31 mouse cellular contexts compared by ENCODE assay signal in genomic region chr17:48089019-48089418, GRCm38 (mm10). TPM values are rescaled to one million over a fixed set of nuclear protein-coding genes. Genes with fewer than 3 reads are reported as not detected.
"Had no signal": no experiment of that assay in that cellular context is flagged by ENCODE, and none has a peak within 500 bp of the region (broad histone marks: within the 10 kb centered on the region; RNA-seq: fewer than 3 reads in every experiment).

Gene 1700067P10Rik, plus strand, starts transcription at chr17:48089319.

- H3K9ac ChIP-seq: embryonic facial prominence, embryonic 12.5 days; embryonic facial prominence, embryonic 13.5 days; embryonic facial prominence, embryonic 15.5 days; forebrain, embryonic 12.5 days; forebrain, embryonic 13.5 days; forebrain, embryonic 15.5 days; forebrain, postnatal 0 days had no signal

- ATAC-seq: forebrain, embryonic 13.5 days; forebrain, embryonic 14.5 days; forebrain, embryonic 15.5 days; forebrain, embryonic 16.5 days; forebrain, postnatal 0 days had no signal

- H3K9me3 ChIP-seq: embryonic facial prominence, embryonic 12.5 days; embryonic facial prominence, embryonic 13.5 days; embryonic facial prominence, embryonic 15.5 days; forebrain, embryonic 15.5 days had no signal

- DNase-seq: cerebellum, adult 2 months; cerebellum, adult 8-10 months; cerebellum, adult 9-10 months; cerebellum, adult 9-11 months; cerebellum, postnatal 10 days; cerebellum, postnatal 14 days; cerebellum, postnatal 25 days; cerebellum, postnatal 36 days; embryo, embryonic 11 days; forebrain, postnatal 0 days; gastrocnemius, adult 2 months; gastrocnemius, postnatal 10 days; gastrocnemius, postnatal 14 days; gastrocnemius, postnatal 25 days; gastrocnemius, postnatal 36 days; heart, adult 18-20 months; heart, adult 2 months had no signal

- H3K4me2 ChIP-seq: embryonic facial prominence, embryonic 12.5 days; embryonic facial prominence, embryonic 13.5 days; embryonic facial prominence, embryonic 15.5 days; forebrain, embryonic 12.5 days; forebrain, embryonic 13.5 days; forebrain, embryonic 15.5 days had no signal

- H3K4me3 ChIP-seq: embryonic facial prominence, embryonic 10.5 days; embryonic facial prominence, embryonic 12.5 days; embryonic facial prominence, embryonic 13.5 days; embryonic facial prominence, embryonic 15.5 days; erythroblast, embryonic 14.5 days; forebrain, embryonic 10.5 days; forebrain, embryonic 12.5 days; forebrain, embryonic 13.5 days; forebrain, embryonic 15.5 days; gastrocnemius, adult 2 months; heart, adult 2 months had no signal

- H3K4me1 ChIP-seq: embryonic facial prominence, embryonic 10.5 days; embryonic facial prominence, embryonic 15.5 days; forebrain, embryonic 15.5 days had no signal

- H3K36me3 ChIP-seq: embryonic facial prominence, embryonic 10.5 days; embryonic facial prominence, embryonic 12.5 days; embryonic facial prominence, embryonic 13.5 days; embryonic facial prominence, embryonic 15.5 days; forebrain, embryonic 10.5 days; forebrain, embryonic 12.5 days; forebrain, embryonic 15.5 days had no signal

- H3K27ac ChIP-seq: embryonic facial prominence, embryonic 10.5 days; embryonic facial prominence, embryonic 12.5 days; embryonic facial prominence, embryonic 13.5 days; embryonic facial prominence, embryonic 15.5 days; forebrain, embryonic 10.5 days; forebrain, embryonic 12.5 days; forebrain, embryonic 13.5 days; forebrain, embryonic 15.5 days; gastrocnemius, adult 2 months; heart, adult 2 months had no signal

RNA-seq across cellular contexts. Expression of gene 1700067P10Rik, which starts in this region (rescaled TPM):
- polyA plus RNA-seq: embryonic facial prominence, embryonic 10.5 days; embryonic facial prominence, embryonic 11.5 days; embryonic facial prominence, embryonic 12.5 days; embryonic facial prominence, embryonic 13.5 days; embryonic facial prominence, embryonic 14.5 days; embryonic facial prominence, embryonic 15.5 days; forebrain, embryonic 10.5 days; forebrain, embryonic 11.5 days; forebrain, embryonic 12.5 days; forebrain, embryonic 13.5 days; forebrain, embryonic 14.5 days; forebrain, embryonic 15.5 days; forebrain, embryonic 16.5 days; forebrain, postnatal 0 days; heart, adult 2 months had no signal
